Comparison of ENCODE assay signal across 8 mouse cellular contexts in the genomic region with DNA sequence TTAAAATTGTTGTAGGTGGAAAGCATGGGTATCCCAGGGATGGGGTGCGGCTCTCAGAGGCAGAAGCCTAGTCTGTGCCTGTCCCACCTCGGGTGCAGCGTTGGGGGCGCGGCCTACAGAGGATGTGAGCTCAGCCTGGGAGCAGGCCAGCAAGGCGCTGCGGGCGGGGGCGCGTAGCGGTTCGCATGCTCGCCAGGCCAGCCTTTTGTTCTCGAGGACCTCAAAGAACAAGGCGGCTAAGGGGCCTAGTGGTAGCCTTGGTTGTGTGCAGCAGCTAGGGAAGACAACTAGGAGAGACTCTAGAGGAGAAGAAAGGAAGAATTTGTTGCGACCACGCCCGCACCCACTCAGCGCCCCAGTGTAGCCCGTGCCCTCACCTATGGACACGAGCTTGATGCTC. TPM values are rescaled to one million over a fixed set of nuclear protein-coding genes. Genes with fewer than 3 reads are reported as not detected.
A peak's percentile ranks its signal among the peaks of the same experiment; 100 is the strongest.
DNase-seq lines count a peak whose midpoint lies in the region; ATAC-seq and TF ChIP-seq lines count a peak whose summit lies in the region.

No protein-coding gene starts in this region.

- WGBS in heart, embryonic 14.5 days: 26% methylated on average over 21 of the region's 21 CpGs
- 24% methylated on average over 21 of the region's 21 CpGs for WGBS in liver, embryonic 14.5 days (ENCODE audit: insufficient replicate concordance)
- 18% methylated on average over 21 of the region's 21 CpGs for WGBS in neural tube, embryonic 11.5 days
- WGBS in stomach, postnatal 0 days: 25% methylated on average over 21 of the region's 21 CpGs

- H3K9me3 ChIP-seq in heart, embryonic 14.5 days (ENCODE audit: control insufficient read depth, low read length): no peaks in the 10 kb centered on the region
- no peaks in the 10 kb centered on the region for H3K9me3 ChIP-seq in liver, embryonic 14.5 days (ENCODE audit: control insufficient read depth, low read length)
- H3K9me3 ChIP-seq in neural tube, embryonic 11.5 days (ENCODE audit: control insufficient read depth, low read length): no peaks in the 10 kb centered on the region
- no peaks in the 10 kb centered on the region for H3K9me3 ChIP-seq in stomach, postnatal 0 days (ENCODE audit: control insufficient read depth, low read length)

- H3K4me3 ChIP-seq in heart, embryonic 14.5 days (ENCODE audit: control insufficient read depth in 1 of 2, insufficient read depth in 1 of 2, low read depth in 1 of 2, low read length in 2 of 2): peak overlapping the region; percentile 58 to 95
- peak overlapping the region; percentile 55 to 59 for H3K4me3 ChIP-seq in liver, embryonic 14.5 days (ENCODE audit: insufficient read depth in 1 of 2, low read depth in 2 of 2, low read length in 2 of 2)
- H3K4me3 ChIP-seq in neural tube, embryonic 11.5 days (ENCODE audit: low read depth, low read length): peak overlapping the region; percentile 58
- peak overlapping the region; percentile 45 for H3K4me3 ChIP-seq in stomach, postnatal 0 days (ENCODE audit: low read depth, low read length)

- TF ChIP-seq EP300 in liver, embryonic 14.5 days (IDR thresholded peaks at IDR 0.05; ENCODE audit: low read depth): no peak
- no peak for TF ChIP-seq EP300 in stomach, postnatal 0 days (optimal IDR thresholded peaks at IDR 0.05)

- peak overlapping the region; percentile 95 to 99 for H3K27ac ChIP-seq in heart, embryonic 14.5 days (replicated peaks in 1 of 2; ENCODE audit: control insufficient read depth in 1 of 2, insufficient read depth in 1 of 2, low read depth in 2 of 2, low read length in 2 of 2)
- H3K27ac ChIP-seq in liver, embryonic 14.5 days: no peak overlapping the region
- H3K27ac ChIP-seq in neural tube, embryonic 11.5 days (ENCODE audit: low read depth, low read length): peak overlapping the region; percentile 74
- H3K27ac ChIP-seq in stomach, postnatal 0 days (replicated peaks): peak overlapping the region; percentile 86

- TF ChIP-seq CTCF in liver, embryonic 14.5 days (IDR thresholded peaks at IDR 0.05; ENCODE audit: low read depth): no peak
- TF ChIP-seq CTCF in stomach, postnatal 0 days (IDR thresholded peaks at IDR 0.05; ENCODE audit: low read depth): peak; percentile 3; the same call in 1 of the 2 replicates

- no peaks in the 10 kb centered on the region for H3K4me1 ChIP-seq in heart, embryonic 14.5 days (ENCODE audit: control insufficient read depth in 2 of 2, insufficient read depth in 2 of 2, low read length in 2 of 2)
- peaks cover 10 to 18% of the 10 kb centered on the region in 2 experiments for H3K4me1 ChIP-seq in liver, embryonic 14.5 days (replicated peaks; ENCODE audit: control insufficient read depth in 2 of 2, insufficient read depth in 2 of 2, low read length in 1 of 2)
- no peaks in the 10 kb centered on the region for H3K4me1 ChIP-seq in neural tube, embryonic 11.5 days (ENCODE audit: control insufficient read depth, insufficient read depth, low read length)
- H3K4me1 ChIP-seq in stomach, postnatal 0 days (replicated peaks; ENCODE audit: control insufficient read depth, insufficient read depth): no peaks in the 10 kb centered on the region

- peak; percentile 77 for DNase-seq in CD4-positive, CD25-positive, alpha-beta regulatory T cell, adult 2 months (ENCODE audit: low read depth, low spot score)
- peak; percentile 85 for DNase-seq in brain, adult 2 months (ENCODE audit: low read depth, low spot score)
- peak; percentile 88 for DNase-seq in kidney, postnatal 14 days
- DNase-seq in liver, embryonic 14.5 days (ENCODE audit: low read depth in 3 of 3, low spot score in 3 of 3): no peak
- DNase-seq in neural tube, embryonic 11.5 days (ENCODE audit: low spot score): peak; percentile 75
- peak; percentile 71 for DNase-seq in stomach, postnatal 0 days (ENCODE audit: low spot score)

- H3K4me2 ChIP-seq in heart, embryonic 14.5 days (ENCODE audit: low read length): peak overlapping the region; percentile 74
- peak overlapping the region; percentile 83 for H3K4me2 ChIP-seq in liver, embryonic 14.5 days (ENCODE audit: low read depth)
- peak overlapping the region; percentile 38 for H3K4me2 ChIP-seq in neural tube, embryonic 11.5 days (ENCODE audit: low read depth)
- peak overlapping the region; percentile 38 for H3K4me2 ChIP-seq in stomach, postnatal 0 days (replicated peaks; ENCODE audit: low read depth)

- H3K36me3 ChIP-seq in heart, embryonic 14.5 days (ENCODE audit: control insufficient read depth, insufficient read depth, low read length): peaks cover 31% of the 10 kb centered on the region
- no peaks in the 10 kb centered on the region for H3K36me3 ChIP-seq in liver, embryonic 14.5 days (replicated peaks; ENCODE audit: control insufficient read depth, insufficient read depth, low read depth)
- H3K36me3 ChIP-seq in neural tube, embryonic 11.5 days (ENCODE audit: control insufficient read depth, insufficient read depth, low read length): peaks cover 2% of the 10 kb centered on the region
- peaks cover 8% of the 10 kb centered on the region; the same call in 1 of the 2 replicates for H3K36me3 ChIP-seq in stomach, postnatal 0 days (ENCODE audit: control insufficient read depth, insufficient read depth, low read length)

- peak overlapping the region; percentile 85 for H3K9ac ChIP-seq in heart, embryonic 14.5 days (ENCODE audit: low read length)
- peak overlapping the region; percentile 24 for H3K9ac ChIP-seq in liver, embryonic 14.5 days (replicated peaks)
- peak overlapping the region; percentile 79 for H3K9ac ChIP-seq in neural tube, embryonic 11.5 days (ENCODE audit: low read length)
- H3K9ac ChIP-seq in stomach, postnatal 0 days (ENCODE audit: low read length): peak overlapping the region; percentile 67

- no peaks in the 10 kb centered on the region for H3K27me3 ChIP-seq in heart, embryonic 14.5 days (ENCODE audit: control insufficient read depth, insufficient read depth, low read length)
- no peaks in the 10 kb centered on the region; the same call in 1 of the 2 replicates for H3K27me3 ChIP-seq in liver, embryonic 14.5 days (ENCODE audit: control insufficient read depth, insufficient read depth, low read length)
- no peaks in the 10 kb centered on the region for H3K27me3 ChIP-seq in neural tube, embryonic 11.5 days (ENCODE audit: control insufficient read depth, insufficient read depth, low read length)
- H3K27me3 ChIP-seq in stomach, postnatal 0 days (ENCODE audit: control insufficient read depth, insufficient read depth, low read length): no peaks in the 10 kb centered on the region

- peak; percentile 48 for ATAC-seq in erythroid progenitor cell, adult 5-6 weeks (replicated peaks; ENCODE audit: low FRiP score, poor library complexity, severe bottlenecking)
- ATAC-seq in heart, embryonic 14.5 days (ENCODE audit: insufficient number of reproducible peaks, insufficient read depth, low FRiP score, low read depth): peak; percentile 54
- peak; percentile 36 for ATAC-seq in liver, embryonic 14.5 days (ENCODE audit: insufficient read depth)
- peak; percentile 67 for ATAC-seq in neural tube, embryonic 11.5 days (ENCODE audit: insufficient read depth, low FRiP score, low TSS enrichment)
- peak; percentile 52; the same call in 1 of the 2 replicates for ATAC-seq in stomach, postnatal 0 days (ENCODE audit: low FRiP score, low TSS enrichment)

RNA-seq across cellular contexts. Expression of a gene that starts 3.9 kb away (rescaled TPM):
- 103 and 114 TPM in 2 replicates for total RNA-seq in erythroid progenitor cell, adult 5-6 weeks (2015; ENCODE audit: low replicate concordance)
- total RNA-seq in erythroid progenitor cell, adult 5-6 weeks (2017; ENCODE audit: low replicate concordance): 122 and 133 TPM in 2 replicates
- 150 and 157 TPM in 2 replicates for polyA plus RNA-seq in heart, embryonic 14.5 days (2014; fragmentation: Nextera tagmentation; extraction: Ambion mirVana)
- 56.3 and 69.6 TPM in 2 replicates for polyA plus RNA-seq in liver, embryonic 14.5 days (2012; rRNA removed)
- polyA plus RNA-seq in liver, embryonic 14.5 days (2014; fragmentation: Nextera tagmentation; extraction: Ambion mirVana): 36.6 and 39.2 TPM in 2 replicates
- polyA plus RNA-seq in neural tube, embryonic 11.5 days (2014; fragmentation: Nextera tagmentation; extraction: Ambion mirVana): 243 and 246 TPM in 2 replicates
- 256 and 289 TPM in 2 replicates for polyA plus RNA-seq in stomach, postnatal 0 days (2015; fragmentation: Nextera tagmentation; extraction: Ambion mirVana)

RNA-seq across cellular contexts. Expression of a gene that starts 8.8 kb away (rescaled TPM):
- total RNA-seq in erythroid progenitor cell, adult 5-6 weeks (2015; ENCODE audit: low replicate concordance): 39.3 and 44.4 TPM in 2 replicates
- 23.2 and 29.5 TPM in 2 replicates for total RNA-seq in erythroid progenitor cell, adult 5-6 weeks (2017; ENCODE audit: low replicate concordance)
- polyA plus RNA-seq in heart, embryonic 14.5 days (2014; fragmentation: Nextera tagmentation; extraction: Ambion mirVana): 13.9 and 17.8 TPM in 2 replicates
- polyA plus RNA-seq in liver, embryonic 14.5 days (2012; rRNA removed): 27.3 and 43.6 TPM in 2 replicates
- 9.4 and 11.1 TPM in 2 replicates for polyA plus RNA-seq in liver, embryonic 14.5 days (2014; fragmentation: Nextera tagmentation; extraction: Ambion mirVana)
- 24.0 and 31.9 TPM in 2 replicates for polyA plus RNA-seq in neural tube, embryonic 11.5 days (2014; fragmentation: Nextera tagmentation; extraction: Ambion mirVana)
- 20.9 TPM in 2 replicates for polyA plus RNA-seq in stomach, postnatal 0 days (2015; fragmentation: Nextera tagmentation; extraction: Ambion mirVana)

RNA-seq across cellular contexts. Expression of a gene that starts 24.9 kb away (rescaled TPM):
- 718 and 731 TPM in 2 replicates for total RNA-seq in erythroid progenitor cell, adult 5-6 weeks (2015; ENCODE audit: low replicate concordance)
- 354 and 377 TPM in 2 replicates for total RNA-seq in erythroid progenitor cell, adult 5-6 weeks (2017; ENCODE audit: low replicate concordance)
- 455 and 540 TPM in 2 replicates for polyA plus RNA-seq in heart, embryonic 14.5 days (2014; fragmentation: Nextera tagmentation; extraction: Ambion mirVana)
- 942 and 1,216 TPM in 2 replicates for polyA plus RNA-seq in liver, embryonic 14.5 days (2012; rRNA removed)
- 522 and 532 TPM in 2 replicates for polyA plus RNA-seq in liver, embryonic 14.5 days (2014; fragmentation: Nextera tagmentation; extraction: Ambion mirVana)
- polyA plus RNA-seq in neural tube, embryonic 11.5 days (2014; fragmentation: Nextera tagmentation; extraction: Ambion mirVana): 741 and 756 TPM in 2 replicates
- polyA plus RNA-seq in stomach, postnatal 0 days (2015; fragmentation: Nextera tagmentation; extraction: Ambion mirVana): 762 and 787 TPM in 2 replicates

RNA-seq across cellular contexts. Expression of a gene that starts 36.0 kb away (rescaled TPM):
- 41.8 and 53.2 TPM in 2 replicates for total RNA-seq in erythroid progenitor cell, adult 5-6 weeks (2015; ENCODE audit: low replicate concordance)
- total RNA-seq in erythroid progenitor cell, adult 5-6 weeks (2017; ENCODE audit: low replicate concordance): 13.8 and 18.6 TPM in 2 replicates
- 59.5 and 64.5 TPM in 2 replicates for polyA plus RNA-seq in heart, embryonic 14.5 days (2014; fragmentation: Nextera tagmentation; extraction: Ambion mirVana)
- 16.1 and 18.7 TPM in 2 replicates for polyA plus RNA-seq in liver, embryonic 14.5 days (2012; rRNA removed)
- 18.7 and 21.6 TPM in 2 replicates for polyA plus RNA-seq in liver, embryonic 14.5 days (2014; fragmentation: Nextera tagmentation; extraction: Ambion mirVana)
- polyA plus RNA-seq in neural tube, embryonic 11.5 days (2014; fragmentation: Nextera tagmentation; extraction: Ambion mirVana): 56.1 and 58.5 TPM in 2 replicates
- polyA plus RNA-seq in stomach, postnatal 0 days (2015; fragmentation: Nextera tagmentation; extraction: Ambion mirVana): 59.5 and 71.1 TPM in 2 replicates

RNA-seq across cellular contexts. Expression of a gene that starts 36.5 kb away (rescaled TPM):
- total RNA-seq in erythroid progenitor cell, adult 5-6 weeks (2015; ENCODE audit: low replicate concordance): 108 and 154 TPM in 2 replicates
- 73.7 and 110 TPM in 2 replicates for total RNA-seq in erythroid progenitor cell, adult 5-6 weeks (2017; ENCODE audit: low replicate concordance)
- polyA plus RNA-seq in heart, embryonic 14.5 days (2014; fragmentation: Nextera tagmentation; extraction: Ambion mirVana): 15.2 and 17.3 TPM in 2 replicates
- polyA plus RNA-seq in liver, embryonic 14.5 days (2012; rRNA removed): 19.5 and 22.6 TPM in 2 replicates
- polyA plus RNA-seq in liver, embryonic 14.5 days (2014; fragmentation: Nextera tagmentation; extraction: Ambion mirVana): 20.9 and 23.8 TPM in 2 replicates
- polyA plus RNA-seq in neural tube, embryonic 11.5 days (2014; fragmentation: Nextera tagmentation; extraction: Ambion mirVana): 4.6 and 6.2 TPM in 2 replicates
- polyA plus RNA-seq in stomach, postnatal 0 days (2015; fragmentation: Nextera tagmentation; extraction: Ambion mirVana): 15.6 and 15.8 TPM in 2 replicates

Comparison
In these comparisons a context has a peak if more than half of its experiments do, and no peak if none do; other contexts are left out.
1. DNase-seq: peak in CD4-positive, CD25-positive, alpha-beta regulatory T cell, adult 2 months (single experiment), brain, adult 2 months (single experiment), kidney, postnatal 14 days (single experiment), neural tube, embryonic 11.5 days (single experiment) and stomach, postnatal 0 days (single experiment); none in liver, embryonic 14.5 days (0 of 3).
2. H3K9ac ChIP-seq: peak in every context shown above with its lines; median percentile 85 in heart, embryonic 14.5 days; 79 in neural tube, embryonic 11.5 days; 67 in stomach, postnatal 0 days; 24 in liver, embryonic 14.5 days.
3. Peak in every context shown above with its lines, with median percentiles within 50 percentile points of each other: ATAC-seq, H3K4me2 ChIP-seq and H3K4me3 ChIP-seq.